Comparison of ENCODE assay signal across 21 mouse cellular contexts in genomic region chr14:22373361-22373745, GRCm38 (mm10).
A peak's percentile ranks its signal among the peaks of the same experiment; 100 is the strongest.
DNase-seq lines count a peak whose midpoint lies in the region; ATAC-seq and TF ChIP-seq lines count a peak whose summit lies in the region.
"Had no signal": no experiment of that assay in that cellular context is flagged by ENCODE, and none has a peak within 500 bp of the region (broad histone marks: within the 10 kb centered on the region; RNA-seq: fewer than 3 reads in every experiment).

No protein-coding gene starts in this region.

- 50% methylated on average over 3 of the region's 3 CpGs for WGBS in embryonic facial prominence, embryonic 11.5 days
- 66% methylated on average over 3 of the region's 3 CpGs for WGBS in embryonic facial prominence, embryonic 10.5 days
- 64% methylated on average over 3 of the region's 3 CpGs for WGBS in stomach, embryonic 14.5 days
- WGBS in stomach, postnatal 0 days, result 51% methylated on average over 3 of the region's 3 CpGs
- 38% methylated on average over 3 of the region's 3 CpGs for WGBS in limb, embryonic 14.5 days

- no peaks in the 10 kb centered on the region for H3K4me1 ChIP-seq in embryonic facial prominence, embryonic 11.5 days (ENCODE audit: control insufficient read depth, insufficient read depth, low read length)
- peaks cover 12% of the 10 kb centered on the region; the same call in 1 of the 2 replicates for H3K4me1 ChIP-seq in embryonic facial prominence, embryonic 10.5 days
- H3K4me1 ChIP-seq in stomach, embryonic 14.5 days (ENCODE audit: control insufficient read depth, insufficient read depth, low read length), result peaks cover 12% of the 10 kb centered on the region
- H3K4me1 ChIP-seq in stomach, postnatal 0 days (replicated peaks; ENCODE audit: control insufficient read depth, insufficient read depth), result no peaks in the 10 kb centered on the region
- peaks cover 11% of the 10 kb centered on the region; the same call in 1 of the 2 replicates for H3K4me1 ChIP-seq in limb, embryonic 14.5 days (ENCODE audit: control insufficient read depth, insufficient read depth, low read length)
- H3K4me1 ChIP-seq: forebrain, embryonic 13.5 days; hindbrain, embryonic 10.5 days had no signal

- no peaks in the 10 kb centered on the region for H3K36me3 ChIP-seq in embryonic facial prominence, embryonic 11.5 days (replicated peaks; ENCODE audit: control insufficient read depth, insufficient read depth, low read depth, low read length)
- H3K36me3 ChIP-seq in embryonic facial prominence, embryonic 10.5 days (replicated peaks), result no peaks in the 10 kb centered on the region
- no peaks in the 10 kb centered on the region for H3K36me3 ChIP-seq in stomach, embryonic 14.5 days (ENCODE audit: control insufficient read depth, insufficient read depth, low read length)
- no peaks in the 10 kb centered on the region for H3K36me3 ChIP-seq in stomach, postnatal 0 days (ENCODE audit: control insufficient read depth, insufficient read depth, low read length)
- no peaks in the 10 kb centered on the region for H3K36me3 ChIP-seq in limb, embryonic 14.5 days (ENCODE audit: control insufficient read depth, insufficient read depth, low read length)
- H3K36me3 ChIP-seq: G1E; heart, embryonic 12.5 days; hindbrain, embryonic 10.5 days had no signal

- no peak for TF ChIP-seq CTCF in stomach, postnatal 0 days (IDR thresholded peaks at IDR 0.05; ENCODE audit: low read depth)
- no peak for TF ChIP-seq CTCF in left cerebral cortex, adult 2 months (IDR thresholded peaks at IDR 0.05)

- intact Hi-C loops in left cerebral cortex, adult 2 months (cut with DNase I), result no loop called here

- no peak for TF ChIP-seq EP300 in stomach, postnatal 0 days (optimal IDR thresholded peaks at IDR 0.05)

- no peak overlapping the region for H3K9ac ChIP-seq in embryonic facial prominence, embryonic 11.5 days (replicated peaks; ENCODE audit: low read length)
- H3K9ac ChIP-seq in stomach, embryonic 14.5 days (replicated peaks; ENCODE audit: low read depth, low read length), result no peak overlapping the region
- no peak overlapping the region for H3K9ac ChIP-seq in stomach, postnatal 0 days (ENCODE audit: low read length)
- no peak overlapping the region for H3K9ac ChIP-seq in limb, embryonic 14.5 days (ENCODE audit: low read depth, low read length, severe bottlenecking)
- H3K9ac ChIP-seq: forebrain, embryonic 13.5 days; heart, embryonic 12.5 days; hindbrain, embryonic 14.5 days had no signal

- peak; percentile 34 for DNase-seq in embryonic facial prominence, embryonic 11.5 days (ENCODE audit: low spot score)
- no peak for DNase-seq in embryonic facial prominence, embryonic 10.5 days (ENCODE audit: low spot score)
- no peak for DNase-seq in stomach, postnatal 0 days (ENCODE audit: low spot score)
- peak; percentile 66 for DNase-seq in limb, embryonic 14.5 days (ENCODE audit: low spot score)
- no peak for DNase-seq in ovary, adult 18-20 months (ENCODE audit: low spot score)
- DNase-seq in spleen, postnatal 10 days (ENCODE audit: low spot score in 2 of 2), result no peak
- no peak for DNase-seq in left cerebral cortex, adult 2 months (ENCODE audit: extremely low spot score in 1 of 2, low spot score in 2 of 2)
- DNase-seq: adrenal gland, postnatal 10 days; B cell, adult 2 months; cerebellum, adult 11 months; cerebellum, adult 8-10 months; cerebellum, postnatal 14 days; gastrocnemius, postnatal 10 days; heart, adult 2 months had no signal

- ATAC-seq in embryonic facial prominence, embryonic 11.5 days (replicated peaks; ENCODE audit: insufficient number of reproducible peaks, low FRiP score, low TSS enrichment, low read depth), result no peak
- ATAC-seq in stomach, embryonic 14.5 days (ENCODE audit: insufficient number of reproducible peaks, insufficient read depth, low FRiP score, low read depth), result no peak
- no peak for ATAC-seq in stomach, postnatal 0 days (ENCODE audit: low FRiP score, low TSS enrichment)
- no peak for ATAC-seq in limb, embryonic 14.5 days (ENCODE audit: low FRiP score, low read depth)
- ATAC-seq: CD4-positive, CD25-positive, alpha-beta regulatory T cell, adult 4 months; forebrain, embryonic 13.5 days had no signal

- H3K9me3 ChIP-seq in embryonic facial prominence, embryonic 11.5 days (replicated peaks; ENCODE audit: control insufficient read depth, low read length), result no peaks in the 10 kb centered on the region
- no peaks in the 10 kb centered on the region for H3K9me3 ChIP-seq in embryonic facial prominence, embryonic 10.5 days
- H3K9me3 ChIP-seq in stomach, embryonic 14.5 days (ENCODE audit: control insufficient read depth, low read depth, low read length), result 0 out of 2 replicates have a peak, but pooled peaks cover 4% of the 10 kb centered on the region
- H3K9me3 ChIP-seq in stomach, postnatal 0 days (ENCODE audit: control insufficient read depth, low read length), result no peaks in the 10 kb centered on the region
- H3K9me3 ChIP-seq in limb, embryonic 14.5 days (ENCODE audit: control insufficient read depth, low read length), result no peaks in the 10 kb centered on the region
- H3K9me3 ChIP-seq: forebrain, embryonic 13.5 days; heart, embryonic 12.5 days had no signal

- TF ChIP-seq POLR2A in limb, embryonic 14.5 days (IDR thresholded peaks at IDR 0.05; ENCODE audit: borderline replicate concordance, extremely low read depth, insufficient read depth, insufficient read length), result no peak

- H3K27ac ChIP-seq in embryonic facial prominence, embryonic 11.5 days (replicated peaks; ENCODE audit: low read depth, low read length), result no peak overlapping the region
- no peak overlapping the region for H3K27ac ChIP-seq in embryonic facial prominence, embryonic 10.5 days (replicated peaks)
- H3K27ac ChIP-seq in stomach, embryonic 14.5 days (ENCODE audit: low read length), result peak overlapping the region; percentile 40; the same call in 1 of the 2 replicates
- no peak overlapping the region for H3K27ac ChIP-seq in stomach, postnatal 0 days (replicated peaks)
- no peak overlapping the region for H3K27ac ChIP-seq in limb, embryonic 14.5 days (replicated peaks; ENCODE audit: low read depth, low read length)
- H3K27ac ChIP-seq in left cerebral cortex, adult 2 months, result no peak overlapping the region
- H3K27ac ChIP-seq: forebrain, embryonic 13.5 days; heart, adult 2 months; hindbrain, embryonic 10.5 days; hindbrain, embryonic 14.5 days had no signal

- H3K4me2 ChIP-seq in embryonic facial prominence, embryonic 11.5 days (ENCODE audit: low read depth, low read length), result no peak overlapping the region
- no peak overlapping the region for H3K4me2 ChIP-seq in stomach, embryonic 14.5 days (replicated peaks; ENCODE audit: low read depth, low read length)
- H3K4me2 ChIP-seq in stomach, postnatal 0 days (replicated peaks; ENCODE audit: low read depth), result no peak overlapping the region
- H3K4me2 ChIP-seq in limb, embryonic 14.5 days (replicated peaks; ENCODE audit: low read depth, low read length, severe bottlenecking), result no peak overlapping the region
- H3K4me2 ChIP-seq: forebrain, embryonic 13.5 days; heart, embryonic 12.5 days; hindbrain, embryonic 14.5 days had no signal

- H3K27me3 ChIP-seq in embryonic facial prominence, embryonic 11.5 days (ENCODE audit: control insufficient read depth, insufficient read depth, low read length), result no peaks in the 10 kb centered on the region
- no peaks in the 10 kb centered on the region for H3K27me3 ChIP-seq in embryonic facial prominence, embryonic 10.5 days (replicated peaks; ENCODE audit: low read depth, poor library complexity, severe bottlenecking)
- no peaks in the 10 kb centered on the region for H3K27me3 ChIP-seq in stomach, embryonic 14.5 days (ENCODE audit: control insufficient read depth, insufficient read depth, low read length)
- no peaks in the 10 kb centered on the region for H3K27me3 ChIP-seq in stomach, postnatal 0 days (ENCODE audit: control insufficient read depth, insufficient read depth, low read length)
- no peaks in the 10 kb centered on the region for H3K27me3 ChIP-seq in limb, embryonic 14.5 days (ENCODE audit: control insufficient read depth, insufficient read depth, low read length)
- H3K27me3 ChIP-seq: heart, embryonic 12.5 days had no signal

- no peak overlapping the region for H3K4me3 ChIP-seq in embryonic facial prominence, embryonic 11.5 days (ENCODE audit: low read depth, low read length)
- H3K4me3 ChIP-seq in embryonic facial prominence, embryonic 10.5 days, result no peak overlapping the region
- H3K4me3 ChIP-seq in stomach, embryonic 14.5 days (ENCODE audit: low read depth, low read length), result no peak overlapping the region
- no peak overlapping the region for H3K4me3 ChIP-seq in stomach, postnatal 0 days (ENCODE audit: low read depth, low read length)
- H3K4me3 ChIP-seq in limb, embryonic 14.5 days (replicated peaks; ENCODE audit: low read length), result no peak overlapping the region
- no peak overlapping the region for H3K4me3 ChIP-seq in left cerebral cortex, adult 2 months
- H3K4me3 ChIP-seq: forebrain, embryonic 13.5 days; heart, adult 2 months; heart, embryonic 12.5 days; hindbrain, embryonic 10.5 days had no signal

Comparison
In these comparisons a context has a peak if more than half of its experiments do, and no peak if none do; other contexts are left out.
1. DNase-seq: peak in embryonic facial prominence, embryonic 11.5 days (single experiment) and limb, embryonic 14.5 days (single experiment); none in embryonic facial prominence, embryonic 10.5 days (single experiment), stomach, postnatal 0 days (single experiment), ovary, adult 18-20 months (single experiment), spleen, postnatal 10 days (0 of 2) and left cerebral cortex, adult 2 months (0 of 2).